Mouse (Mus musculus) cerebellum, adult 11-12 months (tissue): Measurements from ENCODE around the gene Tor2a.

Source experiments
- DNase-seq: peaks from one replicate; pipeline ENCODE4 v3.0.0; 2022

Tor2a gene

GRCm38 (mm10) chr2:32757056-32757845 is at the start of gene Tor2a:
Tor2a (plus strand) TSS chr2:32757234.
- peak; percentile 97 for DNase-seq

GRCm38 (mm10) chr2:32708643-32709042 is 48.4 kb upstream of the Tor2a start:
- DNase-seq: no peak

- DNase-seq: no peak
These were observed 47.4 kb upstream of the Tor2a start for GRCm38 (mm10) chr2:32709521-32710137.

GRCm38 (mm10) chr2:32710425-32710824 is 46.6 kb upstream of the Tor2a start:
- no peak for DNase-seq

- no peak for DNase-seq
These were observed 45.6 kb upstream of the Tor2a start for GRCm38 (mm10) chr2:32711301-32712056.

- DNase-seq: peak; percentile 78
These were observed 44.9 kb upstream of the Tor2a start for GRCm38 (mm10) chr2:32712108-32712551.

- peak; percentile 95 for DNase-seq
These were observed 44.5 kb upstream of the Tor2a start for GRCm38 (mm10) chr2:32712586-32712933.

GRCm38 (mm10) chr2:32712934-32713817 is 43.9 kb upstream of the Tor2a start, which contains the start of gene Cdk9:
Cdk9 (minus strand) TSS chr2:32713076.
- peak; percentile 93 for DNase-seq

- peak; percentile 69 for DNase-seq
These were observed 42.7 kb upstream of the Tor2a start for GRCm38 (mm10) chr2:32714117-32714986.

GRCm38 (mm10) chr2:32714987-32715425 is 42.0 kb upstream of the Tor2a start:
- peak; percentile 60 for DNase-seq

GRCm38 (mm10) chr2:32718761-32719160 is 38.3 kb upstream of the Tor2a start:
- DNase-seq: no peak

GRCm38 (mm10) chr2:32720053-32720452 is 37.0 kb upstream of the Tor2a start:
- DNase-seq: no peak

- DNase-seq: no peak
These were observed 36.3 kb upstream of the Tor2a start, which contains the start of gene Sh2d3c for GRCm38 (mm10) chr2:32720681-32721229. Sh2d3c (plus strand) TSS chr2:32721055.

- DNase-seq: no peak
These were observed 35.0 kb upstream of the Tor2a start for GRCm38 (mm10) chr2:32722046-32722445.

GRCm38 (mm10) chr2:32722581-32722980 is 34.5 kb upstream of the Tor2a start:
- DNase-seq: no peak

GRCm38 (mm10) chr2:32724149-32724548 is 32.9 kb upstream of the Tor2a start:
- no peak for DNase-seq

GRCm38 (mm10) chr2:32724832-32725790 is 31.9 kb upstream of the Tor2a start:
- DNase-seq: no peak

- peak; percentile 92 for DNase-seq
These were observed 29.6 kb upstream of the Tor2a start for GRCm38 (mm10) chr2:32727435-32727834.

GRCm38 (mm10) chr2:32728463-32728862 is 28.6 kb upstream of the Tor2a start:
- no peak for DNase-seq

- no peak for DNase-seq
These were observed 27.5 kb upstream of the Tor2a start for GRCm38 (mm10) chr2:32729547-32729946.
